Mouse (Mus musculus) adrenal gland, postnatal 36 days (tissue): Measurements from ENCODE around the gene Manbal. TPM values are rescaled to one million over a fixed set of nuclear protein-coding genes. Genes with fewer than 3 reads are reported as not detected.

Experiments used
- DNase-seq, 2 experiments: peaks; one replicate each; pipeline ENCODE4 v3.0.0; 2021; ENCODE audit warnings: mixed read lengths in 1 of 2
- total RNA-seq, 2 experiments: library from RNA; stranded (reverse); gene quantifications; 2 replicates each; pipeline ENCODE4 v1.2.3; 2021

Manbal gene
- total RNA-seq, 2 experiments from 2014 or later = 31.6 to 34.1 TPM

- DNase-seq = no peak
Measured at GRCm38 (mm10) chr2:157412497-157412896, 45.1 kb downstream of the Manbal start.

- DNase-seq = no peak
Measured at GRCm38 (mm10) chr2:157417229-157417628, 49.8 kb downstream of the Manbal start.

DNA sequence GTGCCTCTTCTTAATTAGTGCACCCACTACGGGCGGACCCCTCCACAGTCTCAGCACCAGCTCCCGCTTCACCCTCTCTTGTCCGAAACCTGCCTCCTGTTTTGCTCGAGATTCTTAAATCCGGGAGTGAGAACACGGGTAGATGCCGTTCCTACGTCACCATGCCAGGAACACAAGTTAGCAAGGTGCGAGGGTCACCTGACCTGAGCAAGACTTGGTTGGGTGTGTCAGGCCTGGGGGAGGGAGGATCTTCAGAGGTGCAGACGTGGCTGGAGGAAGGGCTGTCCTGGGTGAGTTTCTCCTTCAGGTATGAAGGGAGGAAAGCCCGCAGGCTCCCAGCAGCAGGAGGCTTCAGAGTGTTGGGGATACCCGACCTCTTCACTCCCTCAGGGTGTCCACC is 50.8 kb downstream of the Manbal start, which contains the start of gene Src:
Gene Src (plus strand): TSS at position 239 of the 400 bp plus-strand sequence.
- DNase-seq = no peak

- DNase-seq = no peak
Measured at GRCm38 (mm10) chr2:157418609-157419071, 51.2 kb downstream of the Manbal start.

GRCm38 (mm10) chr2:157419506-157419905 is 52.1 kb downstream of the Manbal start:
- no peak for DNase-seq

DNA sequence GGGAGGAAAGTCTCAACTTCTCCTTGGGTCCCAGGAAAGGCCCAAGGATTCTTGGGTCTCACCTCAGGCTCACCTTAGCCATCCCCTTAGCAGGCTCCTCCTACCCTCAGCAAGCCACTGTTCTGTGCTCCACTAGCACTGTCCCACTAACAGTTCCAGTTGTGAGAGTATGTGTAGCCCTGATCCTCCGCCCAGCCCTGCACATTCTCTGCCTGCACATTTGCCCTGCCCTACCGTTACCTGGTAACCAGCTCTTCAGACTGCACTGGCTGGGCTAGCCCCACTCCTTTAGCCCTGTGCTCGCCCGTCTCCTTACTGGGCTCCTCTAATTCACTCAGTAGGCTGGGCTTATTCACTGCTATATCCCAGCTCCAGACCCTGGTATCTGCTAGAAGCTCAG is 53.0 kb downstream of the Manbal start:
- no peak for DNase-seq

- DNase-seq = no peak
Measured at GRCm38 (mm10) chr2:157422062-157422655, 54.8 kb downstream of the Manbal start.

- peak in 1 of 2 experiments; percentile 20 for DNase-seq
Measured at GRCm38 (mm10) chr2:157422854-157423705, 55.7 kb downstream of the Manbal start.

- DNase-seq = no peak
Measured at GRCm38 (mm10) chr2:157423706-157424125, 56.3 kb downstream of the Manbal start.

GRCm38 (mm10) chr2:157424126-157424903 is 56.9 kb downstream of the Manbal start:
- peak; percentile 63 to 74 for DNase-seq

- no peak for DNase-seq
Measured at GRCm38 (mm10) chr2:157424904-157425642, 57.7 kb downstream of the Manbal start.

- no peak for DNase-seq
Measured at GRCm38 (mm10) chr2:157425643-157425988, 58.2 kb downstream of the Manbal start.

DNA sequence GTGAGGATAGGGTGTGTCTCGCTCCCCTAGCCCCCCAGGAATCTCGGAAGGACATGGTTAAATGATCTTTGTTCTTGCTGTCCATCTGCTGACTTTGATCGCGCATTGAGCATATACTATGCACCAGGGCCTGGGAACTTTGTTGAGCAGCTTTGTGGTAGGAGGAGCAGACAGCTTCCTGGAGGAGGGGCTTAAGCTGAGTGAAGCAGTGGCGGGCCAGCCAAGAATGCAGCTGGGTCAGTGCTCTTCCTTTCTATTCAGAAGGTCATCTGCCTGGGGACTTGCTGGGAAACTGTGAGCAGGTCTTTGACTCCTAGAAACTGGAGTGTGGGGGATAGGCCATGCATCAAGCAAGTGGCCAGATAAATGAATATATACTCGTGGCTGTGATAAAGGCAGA is 58.8 kb downstream of the Manbal start:
- DNase-seq = peak; percentile 60 to 67

DNA sequence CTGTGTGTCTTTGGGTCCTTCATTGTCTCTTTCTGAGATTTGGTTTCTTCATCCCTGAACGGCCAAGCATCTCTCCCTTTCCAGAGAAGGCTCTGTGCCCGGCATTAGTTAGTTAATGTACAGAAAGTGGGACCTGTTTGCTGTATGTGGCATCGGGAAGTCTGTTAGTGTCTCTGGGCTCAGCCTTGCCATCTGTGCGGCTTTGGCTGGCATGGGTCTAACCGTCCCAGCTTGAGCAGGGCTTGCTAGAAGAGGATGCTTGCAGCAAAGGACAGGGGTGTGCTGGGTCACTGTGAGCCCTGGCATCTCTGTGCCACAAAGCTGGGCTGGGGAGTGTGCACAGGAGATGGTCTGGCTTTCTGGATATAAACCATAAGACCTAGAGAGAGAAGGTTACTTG is 59.8 kb downstream of the Manbal start:
- no peak for DNase-seq

GRCm38 (mm10) chr2:157428351-157429139 is 61.2 kb downstream of the Manbal start:
- DNase-seq = no peak

DNA sequence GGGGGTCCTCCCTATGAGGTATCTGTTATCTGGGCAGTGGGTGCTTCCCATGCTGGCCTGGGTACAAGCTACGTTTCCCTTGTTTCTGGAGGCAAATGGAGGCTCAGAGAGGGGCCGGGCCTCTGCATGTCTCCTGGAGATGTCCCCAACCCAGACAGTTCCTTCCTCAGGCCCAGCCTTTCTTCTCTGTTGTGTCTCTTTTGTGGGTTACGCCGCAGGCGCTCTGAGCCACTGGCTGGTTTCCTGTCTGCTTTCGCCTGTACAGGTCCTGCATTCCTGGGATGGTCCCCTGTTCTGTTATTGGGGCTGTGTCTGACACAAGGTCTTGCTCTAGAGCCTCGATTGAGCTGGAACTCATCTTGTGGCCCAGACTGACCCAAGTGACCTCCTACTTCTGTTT is 62.3 kb downstream of the Manbal start:
- no peak for DNase-seq

- DNase-seq = no peak
Measured at GRCm38 (mm10) chr2:157430667-157431429, 63.5 kb downstream of the Manbal start.

- no peak for DNase-seq
Measured at GRCm38 (mm10) chr2:157431912-157432311, 64.5 kb downstream of the Manbal start.

- DNase-seq = peak; percentile 52 to 66
Measured at GRCm38 (mm10) chr2:157432476-157432875, 65.1 kb downstream of the Manbal start.

DNA sequence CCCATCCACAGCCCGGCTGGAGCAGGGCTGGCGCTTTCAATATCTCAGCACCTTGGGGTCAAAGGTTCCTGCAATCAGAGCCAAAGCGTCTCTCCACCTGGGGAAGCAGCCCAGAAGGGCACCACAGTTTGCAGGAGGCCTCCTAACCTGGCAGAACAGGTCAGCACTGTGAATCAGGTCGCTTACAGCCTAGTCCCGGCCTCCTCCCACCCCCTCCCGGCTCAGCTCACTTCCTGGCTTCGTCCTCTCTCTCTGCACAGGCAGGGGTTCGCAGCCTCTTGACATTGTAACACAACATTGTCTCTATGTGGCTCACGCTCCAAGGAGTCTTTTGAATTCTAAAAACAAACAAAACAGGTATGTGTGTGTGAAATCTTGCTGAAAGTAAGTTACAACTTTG is 66.6 kb downstream of the Manbal start:
- DNase-seq = no peak
